Mouse (Mus musculus): ENCODE data around the gene B4galnt1. TPM values are rescaled to one million over a fixed set of nuclear protein-coding genes. Genes with fewer than 3 reads are reported as not detected.

B4galnt1 gene
- total RNA-seq, 2 experiments from 2014 or later: 105 to 107 TPM

- intact Hi-C loops (cut with DNase I): no loop called here
These were observed 30.5 kb downstream of the B4galnt1 start, which contains the start of gene Dtx3 for GRCm38 (mm10) chr10:127195328-127196129. Gene Dtx3, minus strand, starts transcription at chr10:127195728.

GRCm38 (mm10) chr10:127196392-127196791, 31.4 kb downstream of the B4galnt1 start:
- DNase-seq (ENCODE audit: extremely low spot score in 1 of 2, low spot score in 2 of 2): peak in 1 of 2 experiments; percentile 82
- intact Hi-C loops (cut with DNase I): no loop called here

More at GRCm38 (mm10) chr10:127195328-127196129, 30.5 kb downstream of the B4galnt1 start, which contains the start of gene Dtx3:
- DNase-seq (ENCODE audit: extremely low spot score in 1 of 2, low spot score in 2 of 2): peak in 1 of 2 experiments; percentile 79

- no peak for DNase-seq (ENCODE audit: extremely low spot score in 1 of 2, low spot score in 2 of 2)
- intact Hi-C loops (cut with DNase I): no loop called here
These were observed 32.1 kb downstream of the B4galnt1 start for GRCm38 (mm10) chr10:127197104-127197503.

GRCm38 (mm10) chr10:127197505-127198110, 32.6 kb downstream of the B4galnt1 start:
- no peak for DNase-seq (ENCODE audit: extremely low spot score in 1 of 2, low spot score in 2 of 2)
- intact Hi-C loops (cut with DNase I): no loop called here

- intact Hi-C loops (cut with DNase I): no loop called here
- no peak for DNase-seq (ENCODE audit: extremely low spot score in 1 of 2, low spot score in 2 of 2)
These were observed 33.5 kb downstream of the B4galnt1 start for GRCm38 (mm10) chr10:127198492-127198891.

GRCm38 (mm10) chr10:127199068-127199467, 34.0 kb downstream of the B4galnt1 start:
- no peak for DNase-seq (ENCODE audit: extremely low spot score in 1 of 2, low spot score in 2 of 2)
- intact Hi-C loops (cut with DNase I): no loop called here

- DNase-seq (ENCODE audit: extremely low spot score in 1 of 2, low spot score in 2 of 2): no peak
- intact Hi-C loops (cut with DNase I): no loop called here
These were observed 34.4 kb downstream of the B4galnt1 start for GRCm38 (mm10) chr10:127199474-127199873.

- DNase-seq (ENCODE audit: extremely low spot score in 1 of 2, low spot score in 2 of 2): no peak
- intact Hi-C loops (cut with DNase I): no loop called here
These were observed 35.3 kb downstream of the B4galnt1 start for GRCm38 (mm10) chr10:127200279-127200678.

GRCm38 (mm10) chr10:127203106-127203505, 38.1 kb downstream of the B4galnt1 start:
- no peak for DNase-seq (ENCODE audit: extremely low spot score in 1 of 2, low spot score in 2 of 2)
- intact Hi-C loops (cut with DNase I): no loop called here

GRCm38 (mm10) chr10:127204589-127204988, 39.6 kb downstream of the B4galnt1 start:
- intact Hi-C loops (cut with DNase I): no loop called here
- no peak for DNase-seq (ENCODE audit: extremely low spot score in 1 of 2, low spot score in 2 of 2)

- intact Hi-C loops (cut with DNase I): no loop called here
- peak in 1 of 2 experiments; percentile 13 for DNase-seq (ENCODE audit: extremely low spot score in 1 of 2, low spot score in 2 of 2)
These were observed 40.3 kb downstream of the B4galnt1 start for GRCm38 (mm10) chr10:127205373-127205772.

- DNase-seq (ENCODE audit: extremely low spot score in 1 of 2, low spot score in 2 of 2): no peak
- intact Hi-C loops (cut with DNase I): no loop called here
These were observed 43.9 kb downstream of the B4galnt1 start for GRCm38 (mm10) chr10:127208921-127209320.

- intact Hi-C loops (cut with DNase I): no loop called here
- no peak for DNase-seq (ENCODE audit: extremely low spot score in 1 of 2, low spot score in 2 of 2)
These were observed 45.0 kb downstream of the B4galnt1 start for GRCm38 (mm10) chr10:127209928-127210570.

GRCm38 (mm10) chr10:127210961-127211405, 46.0 kb downstream of the B4galnt1 start:
- intact Hi-C loops (cut with DNase I): no loop called here
- DNase-seq (ENCODE audit: extremely low spot score in 1 of 2, low spot score in 2 of 2): no peak

- intact Hi-C loops (cut with DNase I): no loop called here
- peak; percentile 78 to 90 for DNase-seq (ENCODE audit: extremely low spot score in 1 of 2, low spot score in 2 of 2)
These were observed 46.4 kb downstream of the B4galnt1 start, which contains the start of gene Pip4k2c for GRCm38 (mm10) chr10:127211414-127211854. Gene Pip4k2c, minus strand, starts transcription at chr10:127211585.

GRCm38 (mm10) chr10:127213272-127213671, 48.2 kb downstream of the B4galnt1 start:
- intact Hi-C loops (cut with DNase I): no loop called here
- DNase-seq (ENCODE audit: extremely low spot score in 1 of 2, low spot score in 2 of 2): no peak

GRCm38 (mm10) chr10:127213704-127214421, 48.8 kb downstream of the B4galnt1 start:
- intact Hi-C loops (cut with DNase I): no loop called here
- DNase-seq (ENCODE audit: extremely low spot score in 1 of 2, low spot score in 2 of 2): no peak

- intact Hi-C loops (cut with DNase I): no loop called here
- no peak for DNase-seq (ENCODE audit: extremely low spot score in 1 of 2, low spot score in 2 of 2)
These were observed 49.4 kb downstream of the B4galnt1 start for GRCm38 (mm10) chr10:127214422-127214803.

GRCm38 (mm10) chr10:127216456-127216855, 51.4 kb downstream of the B4galnt1 start:
- intact Hi-C loops (cut with DNase I): no loop called here
- no peak for DNase-seq (ENCODE audit: extremely low spot score in 1 of 2, low spot score in 2 of 2)

All from left cerebral cortex, postnatal 10 days (tissue).